Mouse (Mus musculus): ENCODE measurements around the gene Syngr3. TPM values are rescaled to one million over a fixed set of nuclear protein-coding genes. Genes with fewer than 3 reads are reported as not detected.
"Not testable (repeated sequence)": the region's sequence is repeated elsewhere in the genome, so short reads cannot be mapped to it uniquely, and the experiment has no call there.

Syngr3 gene
- polyA plus RNA-seq, 1 experiment from 2014 or later, result 4.6 TPM

DNA sequence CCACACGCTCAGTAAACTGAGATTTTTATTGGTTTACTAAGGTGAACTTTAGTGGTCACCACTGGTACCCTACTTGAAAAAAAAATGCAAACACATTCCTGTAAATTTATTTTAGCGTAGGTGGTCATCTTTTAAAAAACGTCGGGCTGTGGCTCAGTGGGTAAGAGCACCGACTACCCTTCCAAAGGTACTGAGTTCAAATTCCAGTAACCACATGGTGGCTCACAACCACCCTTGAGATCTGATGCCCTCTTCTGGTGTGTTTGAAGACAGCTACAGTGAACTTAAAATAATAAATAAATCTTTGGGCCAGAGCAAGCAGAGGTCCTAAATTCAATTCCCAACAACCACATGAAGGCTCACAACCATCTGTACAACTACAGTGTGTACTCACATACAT, 29.2 kb upstream of the Syngr3 start:
- not testable (repeated sequence) for ATAC-seq (ENCODE audit: insufficient number of reproducible peaks, insufficient read depth, low FRiP score, low TSS enrichment, low read depth)
- 68% methylated on average over 5 of the region's 5 CpGs for WGBS
- H3K4me1 ChIP-seq, result peaks cover 32% of the 10 kb centered on the region

DNA sequence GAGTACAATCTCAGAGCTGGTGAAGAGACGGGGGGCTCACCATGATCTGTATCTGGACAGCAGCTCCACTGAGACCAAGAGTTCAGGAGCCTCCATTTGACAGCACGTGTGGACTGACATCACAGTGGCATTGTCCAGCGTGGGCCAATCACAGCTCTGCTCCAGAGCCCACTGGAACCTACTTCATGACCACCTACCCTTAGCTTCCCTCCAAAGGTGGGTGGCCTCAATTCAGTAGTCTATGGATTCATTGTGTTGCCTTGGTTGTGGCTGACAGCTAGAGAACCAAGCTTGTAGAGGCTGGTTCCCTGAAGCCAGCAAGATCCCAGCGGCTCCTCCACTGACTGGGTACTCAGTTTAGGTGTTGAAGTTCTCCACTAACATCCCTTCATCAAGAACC, 28.2 kb upstream of the Syngr3 start, which contains the start of the genes Rnf151 and Rps2:
Gene Rnf151 (minus strand): TSS at position 121 of the 400 bp plus-strand sequence.
Gene Rps2 (plus strand): TSS at position 174 of the 400 bp plus-strand sequence.
- no peak for ATAC-seq (ENCODE audit: insufficient number of reproducible peaks, insufficient read depth, low FRiP score, low TSS enrichment, low read depth)
- Histone ChIP-seq H3K4me2 (peak within 1 kb of the TSS; percentile 89), H3K36me3 (peaks cover 49% of the 10 kb centered on the region), H3K27ac (no peak within 1 kb of the TSS), H3K27me3 (no peaks in the 10 kb centered on the region), H3K4me1 (peaks cover 25% of the 10 kb centered on the region), H3K9me3 (no peaks in the 10 kb centered on the region), H3K4me3 (peak within 1 kb of the TSS; percentile 91), H3K9ac (peak within 1 kb of the TSS; percentile 97)
- 84% methylated on average over 4 of the region's 4 CpGs for WGBS

More for the DNA sequence above, 29.2 kb upstream of the Syngr3 start:
- not testable (repeated sequence) for H3K9me3 ChIP-seq, H3K27me3 ChIP-seq, H3K27ac ChIP-seq
- peaks cover 49% of the 10 kb centered on the region for H3K36me3 ChIP-seq
- peak overlapping the region; percentile 91 for H3K4me3 ChIP-seq
- H3K9ac ChIP-seq, result peak overlapping the region; percentile 97
- H3K4me2 ChIP-seq, result peak overlapping the region; percentile 89

DNA sequence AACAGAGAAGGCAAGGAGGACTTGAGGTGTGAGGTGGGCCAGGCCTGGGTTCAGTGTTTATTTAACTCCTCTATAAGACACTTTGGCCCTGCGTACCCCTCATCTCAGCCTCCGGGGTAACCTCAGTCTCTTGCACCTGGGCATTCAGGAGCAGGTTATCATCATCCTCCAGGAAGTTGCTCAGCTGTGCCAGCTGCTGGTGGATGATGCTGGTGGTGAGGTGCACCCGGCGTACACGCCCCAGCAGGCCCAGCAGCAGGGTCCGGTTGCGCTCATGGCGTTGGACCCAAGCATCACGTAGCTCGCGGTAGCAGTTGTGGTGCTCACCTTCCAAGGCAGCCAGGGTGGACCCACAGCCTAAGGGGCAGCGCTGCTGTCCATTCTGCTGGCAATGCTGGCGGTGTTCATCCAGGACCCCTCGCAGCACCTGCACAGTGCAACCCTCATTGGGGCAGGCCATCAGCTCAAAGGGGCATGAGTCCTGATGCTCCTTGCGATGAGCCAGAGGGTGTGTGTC, 26.5 kb upstream of the Syngr3 start:
- Histone ChIP-seq H3K4me2 (no peak overlapping the region), H3K27me3 (no peaks in the 10 kb centered on the region), H3K9me3 (no peaks in the 10 kb centered on the region), H3K4me1 (peaks cover 8% of the 10 kb centered on the region), H3K27ac (no peak overlapping the region), H3K36me3 (peaks cover 35% of the 10 kb centered on the region), H3K9ac (no peak overlapping the region), H3K4me3 (no peak overlapping the region)
- WGBS, result 94% methylated on average over 15 of the region's 15 CpGs
- no peak for ATAC-seq (ENCODE audit: insufficient number of reproducible peaks, insufficient read depth, low FRiP score, low TSS enrichment, low read depth)

DNA sequence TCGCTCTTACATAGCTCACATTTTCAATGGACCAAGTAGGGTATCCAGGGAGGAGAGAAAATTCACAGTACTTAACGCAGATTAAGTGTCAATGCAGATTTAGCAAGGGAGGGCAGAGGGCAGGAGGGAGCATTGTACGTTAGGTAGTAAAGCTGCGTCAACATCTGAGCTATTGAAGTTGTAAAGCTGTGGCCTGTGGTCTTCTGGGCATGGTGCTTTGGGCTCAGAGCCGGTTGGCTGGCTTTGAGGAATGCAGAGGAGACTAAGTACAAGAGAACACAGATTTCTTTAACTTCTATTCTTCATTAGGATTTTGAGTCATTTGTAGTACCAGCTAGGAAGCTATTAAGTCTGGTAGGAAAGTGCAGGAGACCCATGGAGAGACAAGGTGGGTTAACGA, 25.8 kb upstream of the Syngr3 start:
- H3K4me1 ChIP-seq, result peaks cover 6% of the 10 kb centered on the region
- no peak overlapping the region for H3K27ac ChIP-seq
- ATAC-seq (ENCODE audit: insufficient number of reproducible peaks, insufficient read depth, low FRiP score, low TSS enrichment, low read depth), result no peak
- H3K4me2 ChIP-seq, result no peak overlapping the region
- no peak overlapping the region for H3K9ac ChIP-seq
- H3K4me3 ChIP-seq, result no peak overlapping the region
- H3K36me3 ChIP-seq, result peaks cover 33% of the 10 kb centered on the region
- no peaks in the 10 kb centered on the region for H3K27me3 ChIP-seq
- H3K9me3 ChIP-seq, result no peaks in the 10 kb centered on the region
- WGBS, result 77% methylated on average over 6 of the region's 6 CpGs

DNA sequence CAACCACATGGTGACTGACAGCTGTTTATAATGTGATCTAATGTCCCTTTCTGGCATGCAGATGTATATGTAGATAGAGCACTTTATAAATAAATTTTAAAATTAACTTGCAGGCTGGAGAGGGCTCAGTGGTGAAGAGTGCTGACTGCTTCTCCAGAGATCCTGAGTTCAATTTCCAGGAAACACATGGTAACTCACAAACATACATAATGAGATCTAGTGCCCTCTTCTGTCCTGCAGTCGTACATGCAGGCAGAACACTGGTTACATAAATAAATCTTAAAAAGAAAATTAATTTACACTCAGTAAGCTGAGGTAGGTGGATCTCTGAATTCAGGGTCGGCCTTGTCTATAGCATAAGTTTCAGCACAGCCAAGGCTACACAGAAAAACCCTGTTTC, 18.9 kb upstream of the Syngr3 start:
- Histone ChIP-seq H3K9me3 (no peaks in the 10 kb centered on the region), H3K27me3 (no peaks in the 10 kb centered on the region), H3K9ac (no peak overlapping the region), H3K4me3 (no peak overlapping the region), H3K36me3 (peaks cover 19% of the 10 kb centered on the region), H3K27ac (no peak overlapping the region), H3K4me2 (no peak overlapping the region), H3K4me1 (peaks cover 21% of the 10 kb centered on the region)
- no peak for ATAC-seq (ENCODE audit: insufficient number of reproducible peaks, insufficient read depth, low FRiP score, low TSS enrichment, low read depth)
- WGBS, result 34% methylated on average over 2 of the region's 2 CpGs

DNA sequence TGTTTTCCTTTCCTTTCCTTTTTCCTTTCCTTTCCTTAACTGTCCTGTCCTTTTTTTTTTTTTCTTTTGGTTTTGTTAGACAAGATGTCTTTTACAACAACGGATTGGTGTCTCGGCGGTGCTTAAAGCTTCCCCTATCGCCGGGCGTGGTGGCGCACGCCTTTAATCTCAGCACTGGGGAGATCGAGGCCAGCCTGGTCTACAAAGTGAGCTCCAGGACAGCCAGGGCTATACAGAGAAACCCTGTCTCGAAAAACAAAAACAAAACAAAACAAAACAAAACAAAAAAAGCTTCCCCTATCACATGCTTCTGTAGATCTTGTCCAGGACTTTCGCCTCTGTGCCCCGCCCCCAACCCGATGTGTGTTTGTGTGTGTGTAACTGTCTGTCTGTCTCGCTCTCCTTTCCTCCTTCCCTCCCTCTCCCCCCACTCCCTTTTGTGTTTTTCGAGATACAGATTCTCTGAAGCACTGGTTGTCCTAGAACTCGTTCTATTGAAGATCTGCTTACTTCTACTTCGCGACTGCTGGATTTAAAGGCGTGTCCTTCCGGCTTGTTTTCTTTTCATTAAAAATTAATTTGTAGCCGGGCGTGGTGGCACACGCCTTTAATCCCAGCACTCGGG, 18.2 kb upstream of the Syngr3 start:
- ATAC-seq (ENCODE audit: insufficient number of reproducible peaks, insufficient read depth, low FRiP score, low TSS enrichment, low read depth), result no peak
- Histone ChIP-seq H3K36me3 (peaks cover 22% of the 10 kb centered on the region), H3K9me3 (no peaks in the 10 kb centered on the region), H3K27me3 (no peaks in the 10 kb centered on the region), H3K4me1 (peaks cover 21% of the 10 kb centered on the region), H3K27ac (peak overlapping the region; percentile 78), H3K9ac (peak overlapping the region; percentile 81), H3K4me2 (peak overlapping the region; percentile 78), H3K4me3 (peak overlapping the region; percentile 76)
- WGBS, result 4% methylated on average over 24 of the region's 24 CpGs

DNA sequence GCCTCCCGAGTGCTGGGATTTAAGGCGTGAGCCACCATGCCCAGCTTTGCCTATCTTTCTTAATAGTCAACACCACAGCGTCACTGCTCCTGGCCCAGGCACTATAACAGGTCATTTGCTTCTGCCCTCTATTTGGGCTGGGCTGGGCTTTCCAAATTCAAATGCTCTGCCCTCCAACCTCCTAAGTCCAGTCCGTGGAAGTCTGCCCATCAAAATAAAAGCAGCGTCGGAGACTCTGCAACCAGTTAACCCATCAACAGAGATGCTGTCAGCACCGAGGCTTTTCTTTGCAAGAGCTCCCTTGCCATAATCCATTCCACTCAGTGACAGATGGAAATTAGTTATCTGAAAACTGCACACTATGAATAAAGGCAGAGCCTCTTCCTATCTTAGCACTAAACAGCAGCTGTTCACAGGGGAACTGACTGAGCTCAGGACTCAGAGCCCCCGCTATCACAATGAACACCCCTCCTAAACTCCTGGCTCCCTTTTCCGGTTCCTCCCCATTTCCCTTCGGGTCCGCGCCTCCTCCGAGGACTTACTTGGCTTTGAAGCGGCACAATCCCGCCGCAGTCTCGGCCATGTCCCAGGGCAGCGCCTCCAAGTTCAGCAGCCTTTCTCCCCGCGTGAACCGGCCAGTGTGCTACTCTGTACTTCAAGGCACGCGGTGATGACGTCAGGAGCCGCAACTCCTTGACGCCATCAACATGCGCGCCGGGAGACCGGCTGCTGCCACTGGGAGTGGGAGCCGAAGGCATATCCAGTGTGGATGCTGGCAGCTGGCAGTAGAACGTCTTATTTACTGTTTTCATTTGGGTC, 17.4 kb upstream of the Syngr3 start, which contains the start of gene Tbl3:
Gene Tbl3 (minus strand): TSS at position 679 of the 819 bp plus-strand sequence.
- peak within 1 kb of the TSS; percentile 78 for H3K27ac ChIP-seq
- peak; percentile 80 for ATAC-seq (ENCODE audit: insufficient number of reproducible peaks, insufficient read depth, low FRiP score, low TSS enrichment, low read depth)
- H3K4me2 ChIP-seq, result peak within 1 kb of the TSS; percentile 78
- 3% methylated on average over 32 of the region's 32 CpGs for WGBS
- peaks cover 21% of the 10 kb centered on the region for H3K4me1 ChIP-seq
- H3K9me3 ChIP-seq, result no peaks in the 10 kb centered on the region
- H3K36me3 ChIP-seq, result peaks cover 30% of the 10 kb centered on the region
- no peaks in the 10 kb centered on the region for H3K27me3 ChIP-seq
- peak within 1 kb of the TSS; percentile 81 for H3K9ac ChIP-seq
- peak within 1 kb of the TSS; percentile 76 for H3K4me3 ChIP-seq

DNA sequence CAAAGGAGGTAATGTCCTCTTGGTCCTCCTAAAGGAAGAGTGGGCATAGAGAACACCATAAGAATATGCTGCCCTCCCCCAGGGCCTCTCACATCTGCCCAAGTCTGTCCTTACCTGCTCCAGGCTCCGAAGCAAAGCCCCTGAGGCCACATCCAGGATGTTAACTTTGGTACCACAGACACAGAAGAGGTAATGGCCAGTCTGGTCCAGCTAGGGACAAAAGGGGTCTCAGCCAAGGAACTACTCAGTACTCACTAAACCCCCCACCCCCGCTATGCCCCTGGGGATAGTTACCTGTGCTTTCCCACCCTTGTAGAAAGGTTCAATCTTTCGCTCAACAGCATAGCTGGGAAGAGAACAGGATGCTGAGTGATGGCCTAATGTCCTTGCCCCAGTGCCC, 16.1 kb upstream of the Syngr3 start:
- H3K4me1 ChIP-seq, result peaks cover 21% of the 10 kb centered on the region
- no peak overlapping the region for H3K4me3 ChIP-seq
- ATAC-seq (ENCODE audit: insufficient number of reproducible peaks, insufficient read depth, low FRiP score, low TSS enrichment, low read depth), result no peak
- H3K4me2 ChIP-seq, result peak overlapping the region; percentile 78; the same call in 1 of the 2 replicates
- no peaks in the 10 kb centered on the region for H3K9me3 ChIP-seq
- H3K36me3 ChIP-seq, result peaks cover 43% of the 10 kb centered on the region
- 0 out of 2 replicates have a peak overlapping the region, but pooled peaks have one; percentile 16 for H3K9ac ChIP-seq
- H3K27me3 ChIP-seq, result no peaks in the 10 kb centered on the region
- WGBS, result 92% methylated on average over 3 of the region's 3 CpGs
- no peak overlapping the region for H3K27ac ChIP-seq

DNA sequence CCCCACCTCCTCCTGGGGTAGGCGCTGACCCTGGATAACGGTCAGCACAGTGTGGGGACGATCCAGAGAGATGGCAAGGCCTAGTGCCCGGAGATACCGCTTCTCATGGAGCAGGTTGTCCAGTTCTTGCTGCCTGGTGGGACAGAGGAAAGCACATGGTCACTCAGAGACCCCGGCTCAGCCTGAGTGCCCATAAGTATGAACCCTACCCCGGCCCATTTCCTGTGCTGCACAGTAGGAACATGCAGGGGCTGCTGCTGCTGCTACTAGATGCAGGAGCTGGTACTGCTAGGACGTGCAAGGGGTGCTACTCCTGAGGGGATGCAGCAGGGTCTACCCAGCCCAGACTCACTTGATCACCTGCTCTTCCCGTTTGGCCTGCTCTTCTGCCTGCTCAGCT, 11.5 kb upstream of the Syngr3 start:
- Histone ChIP-seq H3K4me3 (no peak overlapping the region), H3K4me1 (peaks cover 32% of the 10 kb centered on the region), H3K9ac (no peak overlapping the region), H3K27ac (no peak overlapping the region), H3K9me3 (no peaks in the 10 kb centered on the region), H3K27me3 (no peaks in the 10 kb centered on the region), H3K36me3 (peaks cover 60% of the 10 kb centered on the region), H3K4me2 (no peak overlapping the region)
- ATAC-seq (ENCODE audit: insufficient number of reproducible peaks, insufficient read depth, low FRiP score, low TSS enrichment, low read depth), result no peak
- 87% methylated on average over 9 of the region's 9 CpGs for WGBS

DNA sequence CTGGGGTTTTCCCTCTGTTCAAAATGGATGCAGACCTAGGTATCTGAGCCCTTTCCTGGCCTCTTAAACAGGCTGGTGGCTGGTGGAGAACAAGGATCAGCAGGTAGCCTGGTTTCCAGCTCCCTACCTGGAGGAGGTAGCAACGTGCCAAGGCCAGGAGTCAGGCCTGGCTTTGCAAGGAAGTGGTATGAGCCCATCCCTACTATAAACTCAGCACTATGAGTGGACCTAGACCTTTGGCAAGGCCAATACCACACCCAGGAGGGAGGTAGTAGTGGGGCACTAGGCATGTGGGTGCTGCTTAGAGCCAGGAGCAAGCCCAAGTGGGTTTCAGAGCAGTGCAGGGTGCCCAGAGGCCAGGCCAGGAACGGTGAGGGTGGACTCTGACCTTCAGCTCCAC, 9.7 kb upstream of the Syngr3 start:
- Histone ChIP-seq H3K4me1 (peaks cover 31% of the 10 kb centered on the region), H3K27ac (no peak overlapping the region), H3K36me3 (peaks cover 49% of the 10 kb centered on the region), H3K4me2 (no peak overlapping the region), H3K27me3 (no peaks in the 10 kb centered on the region), H3K4me3 (no peak overlapping the region), H3K9ac (no peak overlapping the region; the same call in 1 of the 2 replicates), H3K9me3 (no peaks in the 10 kb centered on the region)
- ATAC-seq (ENCODE audit: insufficient number of reproducible peaks, insufficient read depth, low FRiP score, low TSS enrichment, low read depth), result no peak
- 76% methylated on average over 2 of the region's 2 CpGs for WGBS

DNA sequence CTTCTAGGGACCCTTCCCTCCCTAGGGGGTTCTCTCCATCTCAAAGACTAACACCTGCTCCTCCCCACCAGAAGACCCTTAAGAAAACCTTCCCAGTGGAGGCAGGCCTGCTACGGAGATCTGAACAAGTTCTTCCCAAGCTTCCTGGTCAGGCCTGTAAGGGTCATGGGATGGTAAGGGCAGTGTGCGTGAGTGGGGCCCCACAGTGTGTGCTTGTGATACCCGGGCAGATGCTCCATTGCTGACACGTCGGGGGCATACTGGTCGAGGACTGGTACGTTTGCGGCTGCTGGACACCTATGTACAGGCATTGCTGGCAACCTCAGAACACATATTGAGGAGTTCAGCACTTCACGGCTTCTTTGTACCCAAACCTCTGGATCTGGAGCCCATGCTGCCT, 9.0 kb upstream of the Syngr3 start:
- 0 out of 2 replicates have a peak overlapping the region, but pooled peaks have one; percentile 8 for H3K9ac ChIP-seq
- H3K36me3 ChIP-seq, result peaks cover 41% of the 10 kb centered on the region
- no peak overlapping the region for H3K4me3 ChIP-seq
- H3K4me2 ChIP-seq, result 0 out of 2 replicates have a peak overlapping the region, but pooled peaks have one; percentile 0
- no peak for ATAC-seq (ENCODE audit: insufficient number of reproducible peaks, insufficient read depth, low FRiP score, low TSS enrichment, low read depth)
- 69% methylated on average over 9 of the region's 9 CpGs for WGBS
- no peak overlapping the region for H3K27ac ChIP-seq
- peaks cover 31% of the 10 kb centered on the region for H3K4me1 ChIP-seq
- H3K9me3 ChIP-seq, result no peaks in the 10 kb centered on the region
- no peaks in the 10 kb centered on the region for H3K27me3 ChIP-seq
